Mouse (Mus musculus) left cerebral cortex, adult 18-20 months (tissue): ENCODE results near the gene Gabrb3. TPM values are rescaled to one million over a fixed set of nuclear protein-coding genes. Genes with fewer than 3 reads are reported as not detected.
A peak's percentile ranks its signal among the peaks of the same experiment; 100 is the strongest.

ENCODE experiments used
- DNase-seq, 2 experiments: peaks; one replicate each; pipeline ENCODE4 v3.0.0; 2021 to 2022; ENCODE audit warnings: low spot score in 2 of 2, mixed read lengths in 1 of 2
- total RNA-seq, 2 experiments: library from RNA; stranded (reverse); gene quantifications; 2 replicates each; pipeline ENCODE4 v1.2.3; 2021

Gabrb3 gene
- total RNA-seq, 2 experiments from 2014 or later, result 191 to 203 TPM

DNA sequence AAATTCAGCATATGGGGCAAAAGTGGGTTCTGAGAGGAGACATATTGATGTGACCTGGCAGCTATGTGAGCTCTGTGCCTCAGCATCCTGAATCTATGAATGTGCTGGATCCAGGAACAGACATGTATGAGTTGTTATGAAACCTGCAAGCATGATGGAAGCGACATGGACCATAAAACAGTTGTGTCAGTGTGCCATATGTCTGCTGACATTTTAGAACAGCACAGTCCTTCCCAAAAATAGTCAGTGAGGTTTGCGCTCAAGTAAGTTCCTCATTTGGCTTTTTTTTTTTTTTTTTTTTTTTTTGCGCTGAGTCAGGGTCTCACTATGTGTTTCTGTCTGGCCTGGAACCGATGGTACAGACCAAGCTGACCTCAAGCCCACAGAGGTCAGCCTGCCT, 110.0 kb downstream of the Gabrb3 start:
- DNase-seq, result no peak

DNA sequence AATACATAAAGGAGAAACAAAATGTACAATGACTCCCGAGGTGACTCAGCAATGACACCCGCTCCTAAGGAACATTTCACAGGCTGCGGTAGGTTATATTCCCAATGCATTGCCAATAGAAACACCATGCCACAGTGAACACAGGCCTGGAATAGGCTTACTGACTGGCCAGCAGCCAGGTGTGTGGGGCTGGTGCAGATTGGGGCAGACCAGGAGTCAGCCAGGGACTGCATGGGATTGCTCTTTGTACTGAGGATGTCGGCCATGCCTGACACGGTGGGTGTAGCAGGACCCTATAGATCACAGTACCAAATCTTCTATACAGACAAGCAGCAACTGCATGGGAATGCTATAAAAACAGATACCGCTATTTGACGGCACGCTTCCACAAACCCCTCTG, 110.5 kb downstream of the Gabrb3 start:
- no peak for DNase-seq

DNA sequence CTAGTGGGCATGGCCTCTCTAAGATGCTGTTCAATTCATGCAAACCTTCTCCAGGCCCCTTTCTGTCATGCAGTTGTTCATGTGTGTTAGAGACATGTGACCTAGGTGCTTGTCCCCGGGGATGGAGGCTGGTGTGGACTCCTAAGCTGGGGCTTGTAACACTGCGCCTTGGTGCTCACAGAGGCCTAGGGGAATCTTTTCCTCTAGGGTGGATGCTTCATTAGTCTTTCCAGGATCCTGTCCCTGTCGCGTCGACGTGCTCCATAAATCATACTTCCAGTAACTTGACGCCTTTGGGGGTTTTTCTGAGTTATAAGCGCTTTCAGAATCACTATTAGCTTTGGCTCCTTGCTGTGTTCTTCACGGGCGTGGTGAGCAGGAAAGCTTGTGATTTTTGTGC, 113.2 kb downstream of the Gabrb3 start:
- no peak for DNase-seq

DNA sequence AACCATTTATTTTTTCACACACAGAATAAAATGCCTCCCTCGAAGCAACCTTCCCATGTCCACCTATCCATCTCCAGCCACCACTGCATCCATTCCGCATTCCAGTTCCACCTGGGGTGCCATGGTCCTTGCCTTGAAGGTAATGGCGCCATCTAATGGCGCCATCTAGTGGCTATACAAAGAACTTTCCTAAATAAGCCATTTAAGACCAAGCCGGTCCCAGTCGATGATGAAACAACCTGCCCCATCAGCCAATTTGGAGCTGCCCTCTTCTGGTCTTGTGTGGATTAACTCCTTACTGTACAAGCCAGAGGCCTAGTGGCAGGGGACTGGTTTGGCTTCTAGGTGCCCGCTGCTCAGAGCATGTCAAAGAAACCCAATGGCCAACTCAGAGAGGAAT, 119.1 kb downstream of the Gabrb3 start:
- no peak for DNase-seq

DNA sequence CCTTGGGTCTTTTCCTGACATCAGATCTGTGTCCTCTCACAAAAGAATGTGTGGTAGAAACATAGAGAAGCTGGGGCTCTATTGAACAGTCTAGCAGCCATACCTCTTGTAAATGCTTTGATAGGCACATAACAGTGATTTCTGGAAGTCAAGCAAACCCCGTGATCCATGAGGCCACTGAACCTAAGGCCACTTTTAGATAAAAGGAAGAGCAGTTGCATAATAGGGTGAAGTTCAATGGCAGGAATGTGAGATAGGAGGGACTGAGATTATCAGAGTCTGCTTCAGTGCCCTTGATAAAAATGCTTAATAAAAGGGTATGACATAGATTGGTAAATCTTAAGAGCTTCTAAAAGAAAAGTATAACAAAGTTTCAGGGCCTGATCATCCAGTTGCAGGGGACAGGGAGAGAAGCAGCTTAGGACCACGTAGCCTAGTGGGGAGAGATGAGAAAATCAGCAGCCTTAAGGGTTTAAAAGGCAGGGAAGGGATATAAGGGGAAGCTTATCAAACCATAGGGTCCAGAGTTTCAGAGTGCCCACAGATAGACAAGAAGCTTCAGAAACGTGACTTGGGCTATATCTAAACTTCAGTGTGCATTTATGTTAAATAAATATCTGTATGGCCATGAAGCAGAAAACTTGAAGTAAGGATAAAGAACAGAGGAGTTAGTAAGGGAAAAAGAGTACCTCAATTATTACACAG, 141.4 kb downstream of the Gabrb3 start:
- DNase-seq, result no peak

DNA sequence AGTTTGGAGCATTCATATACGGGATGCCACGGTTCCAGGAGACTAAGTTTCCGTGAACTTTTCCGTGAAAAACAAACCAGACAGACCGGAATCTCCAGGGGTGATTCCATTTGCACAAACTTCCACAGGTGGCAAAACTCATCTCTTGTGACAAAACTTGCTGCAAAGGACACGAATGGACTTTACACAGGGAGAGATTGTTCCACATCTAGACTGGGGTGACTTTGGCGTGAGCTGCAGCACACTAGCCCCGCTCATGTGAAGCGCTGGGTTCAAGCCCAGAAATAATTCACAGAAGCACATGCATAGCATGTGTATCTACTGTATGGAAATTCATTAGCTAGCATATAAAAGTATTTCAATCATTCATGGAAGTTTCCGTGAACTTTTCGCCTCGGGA, 144.9 kb downstream of the Gabrb3 start:
- DNase-seq, result no peak

DNA sequence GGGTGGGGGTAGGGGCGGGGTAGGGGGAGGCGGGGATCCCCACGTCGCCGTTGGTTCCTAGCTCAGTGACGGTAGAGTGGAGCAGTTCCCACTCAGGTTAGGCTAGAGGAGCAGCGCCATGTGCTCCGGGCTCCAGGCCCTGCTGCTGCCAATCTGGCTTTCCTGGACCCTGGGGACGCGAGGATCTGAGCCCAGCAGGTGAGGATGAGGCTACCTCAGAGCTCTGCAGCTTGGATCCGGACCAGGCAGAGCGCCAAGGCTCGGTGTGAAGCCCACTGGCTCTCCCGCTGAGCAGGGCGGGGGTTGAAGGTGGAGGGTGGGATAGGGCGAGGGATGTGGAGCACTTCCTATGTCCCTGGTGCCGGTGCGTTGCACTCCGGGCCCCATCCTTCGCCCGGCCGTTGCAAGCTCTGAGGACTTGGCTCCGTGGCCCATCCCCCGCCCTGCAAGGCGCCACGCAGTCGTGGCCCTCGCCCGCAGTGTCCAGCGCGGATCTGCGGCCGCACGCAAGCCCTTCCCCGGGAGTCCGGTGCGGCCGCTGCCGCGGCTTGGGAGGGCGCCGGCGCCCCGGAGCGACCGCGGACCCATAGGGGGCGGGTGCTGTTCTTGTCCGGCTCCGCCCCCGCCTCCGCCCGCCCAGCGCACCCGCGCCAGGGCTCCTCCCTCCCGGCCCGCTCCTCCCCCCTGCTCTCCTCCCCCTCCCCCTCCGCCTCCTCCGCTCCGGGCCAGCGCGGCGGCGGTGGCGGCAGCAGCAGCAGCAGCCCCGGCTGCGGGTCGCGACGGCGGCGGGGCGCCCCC, 171.2 kb downstream of the Gabrb3 start:
- DNase-seq, result peak; percentile 74 to 84

DNA sequence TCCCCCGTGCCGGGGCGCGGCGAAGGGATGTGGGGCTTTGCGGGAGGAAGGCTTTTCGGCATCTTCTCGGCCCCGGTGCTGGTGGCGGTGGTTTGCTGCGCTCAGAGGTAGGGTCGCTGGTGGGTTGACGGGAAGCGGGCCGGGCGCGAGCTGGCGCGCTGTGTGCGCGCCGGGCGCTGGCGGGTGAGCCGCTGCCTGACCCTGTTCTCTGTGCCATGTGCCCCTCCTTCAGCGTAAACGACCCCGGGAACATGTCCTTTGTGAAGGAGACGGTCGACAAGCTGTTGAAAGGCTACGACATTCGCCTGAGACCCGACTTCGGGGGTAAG, 171.7 kb downstream of the Gabrb3 start:
- no peak for DNase-seq

DNA sequence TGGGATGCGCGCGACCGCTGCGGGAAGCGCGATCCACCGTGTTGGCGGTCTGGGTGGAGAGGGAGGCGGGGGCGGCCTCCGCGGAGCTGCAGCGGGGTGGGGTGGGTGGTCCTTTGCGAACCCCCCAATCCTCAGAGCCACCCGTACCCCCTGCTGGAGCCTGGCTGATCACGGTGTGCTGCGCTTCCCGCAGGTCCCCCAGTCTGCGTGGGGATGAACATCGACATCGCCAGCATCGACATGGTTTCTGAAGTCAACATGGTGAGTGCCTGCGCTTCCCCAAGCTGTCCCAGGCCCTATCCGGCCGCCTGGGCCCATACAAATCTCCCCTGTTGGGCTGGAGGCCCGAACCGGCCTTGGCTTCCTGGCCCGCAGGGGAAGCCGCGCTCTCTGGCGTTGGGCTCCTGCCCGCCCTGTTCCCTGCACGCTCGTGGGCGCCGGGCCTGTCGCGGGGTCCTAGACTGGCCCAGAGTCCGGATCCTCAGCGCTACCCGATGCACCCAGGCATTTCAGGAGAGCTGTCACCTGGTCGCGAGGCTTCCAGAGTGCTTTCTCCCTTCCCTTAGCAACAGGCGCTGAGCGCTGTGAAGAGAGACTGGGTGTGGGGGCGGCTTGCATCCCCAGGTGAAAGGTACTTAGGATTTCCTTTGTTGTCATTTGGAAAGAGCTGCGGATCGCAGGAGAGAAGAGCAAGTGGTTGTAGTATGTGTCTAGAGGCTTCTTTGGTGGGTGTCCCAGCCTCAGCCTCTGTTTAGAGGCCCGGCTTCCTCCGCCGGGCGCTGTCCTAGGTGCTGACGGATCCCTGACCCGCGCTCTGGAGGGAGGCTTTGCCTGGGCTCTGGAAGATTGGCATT, 172.3 kb downstream of the Gabrb3 start:
- DNase-seq, result peak; percentile 32 to 51

DNA sequence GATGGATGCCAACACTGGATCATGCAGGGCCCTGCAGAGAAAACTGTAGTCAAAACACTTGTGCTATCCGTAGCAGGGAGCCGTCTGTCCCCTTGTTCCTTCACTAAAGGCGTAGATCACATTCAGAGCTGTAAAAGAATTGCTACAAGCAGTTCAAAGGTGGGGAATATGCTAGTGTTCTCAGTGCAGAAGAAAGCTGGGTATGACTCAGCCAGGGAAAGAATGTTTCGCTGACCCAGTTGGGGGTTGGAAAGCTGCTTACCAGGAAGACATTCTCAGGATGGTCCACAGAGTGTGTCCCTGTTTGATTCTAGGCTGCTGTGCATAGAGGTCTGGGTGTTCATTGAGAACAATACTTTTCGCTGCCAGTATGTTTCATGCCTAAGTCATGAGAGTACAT, 177.8 kb downstream of the Gabrb3 start:
- DNase-seq, result peak in 1 of 2 experiments; percentile 33

DNA sequence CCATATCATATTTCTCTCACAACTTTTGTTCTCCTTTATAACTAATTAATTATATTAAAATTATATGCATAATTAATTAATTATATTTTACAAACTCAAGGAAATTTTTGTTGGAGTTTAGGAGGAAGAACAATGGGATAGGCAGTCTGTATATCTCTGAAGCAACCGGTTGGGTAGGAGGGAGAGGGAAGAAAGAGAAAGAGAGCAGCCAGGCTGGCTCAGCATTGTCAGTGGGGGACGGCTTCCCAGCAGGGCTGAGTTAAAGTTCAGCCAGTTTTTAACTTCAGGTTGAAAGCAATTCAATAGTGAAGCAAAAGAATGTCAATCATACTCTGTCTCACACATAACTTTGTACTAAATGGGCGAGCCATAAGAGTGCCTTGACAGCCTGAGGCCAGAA, 199.2 kb downstream of the Gabrb3 start:
- no peak for DNase-seq

DNA sequence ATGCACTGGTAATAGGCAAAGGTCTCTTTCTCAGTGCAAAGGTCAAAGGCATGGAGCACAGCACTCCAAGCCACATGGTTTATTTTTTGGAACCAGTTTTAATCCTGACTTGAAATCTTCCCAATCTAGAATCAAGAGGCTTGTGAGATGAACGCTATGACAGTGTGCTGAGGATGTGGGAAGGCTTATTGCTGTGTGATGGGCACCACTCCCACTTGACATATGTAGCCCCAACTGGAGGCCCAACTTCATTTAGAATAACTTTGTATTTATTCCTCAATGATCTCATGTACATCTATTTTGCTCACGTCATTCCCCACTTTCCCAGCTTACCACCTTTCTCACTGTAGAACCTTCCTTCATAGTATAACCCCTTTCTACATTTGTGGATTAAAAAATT, 200.5 kb downstream of the Gabrb3 start:
- no peak for DNase-seq

DNA sequence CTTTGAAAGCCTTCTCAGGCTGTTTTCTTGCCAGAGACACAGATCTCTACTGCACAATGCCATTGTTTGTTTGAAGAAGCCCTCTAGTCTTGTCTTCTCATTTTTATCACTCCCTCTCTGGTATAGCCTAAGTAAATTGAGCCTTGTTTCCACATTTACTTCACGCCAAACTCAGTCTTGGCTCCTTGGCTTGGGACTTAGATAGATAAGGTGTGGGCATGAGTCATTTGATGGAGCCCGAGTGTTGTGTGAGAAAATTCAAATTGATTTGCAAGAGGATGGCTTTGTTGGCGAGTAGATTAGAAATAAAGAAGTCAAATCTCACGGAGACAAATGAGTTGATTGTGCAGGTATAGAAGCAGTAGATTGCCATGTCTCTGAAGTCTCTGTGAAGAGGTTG, 204.2 kb downstream of the Gabrb3 start:
- DNase-seq, result no peak

DNA sequence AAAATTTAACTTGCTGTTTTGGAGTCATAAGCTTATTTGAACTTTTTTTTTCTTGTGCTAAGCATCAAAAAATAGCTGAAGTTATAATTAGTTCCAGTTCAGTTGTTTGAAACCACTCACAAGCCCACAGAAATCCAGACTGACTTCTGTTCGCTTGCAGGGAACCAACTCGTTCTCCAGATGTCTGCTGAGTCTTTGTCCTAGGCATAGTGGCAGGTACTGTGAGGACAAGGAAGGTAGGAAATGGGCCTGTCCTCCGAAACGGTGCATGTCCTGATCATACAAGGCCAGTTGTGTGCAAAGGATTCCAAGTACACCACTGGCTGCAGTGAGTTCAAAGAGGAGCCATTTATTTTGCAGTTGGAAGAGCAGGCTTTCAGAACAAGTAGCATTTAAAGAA, 215.5 kb downstream of the Gabrb3 start:
- DNase-seq, result no peak

DNA sequence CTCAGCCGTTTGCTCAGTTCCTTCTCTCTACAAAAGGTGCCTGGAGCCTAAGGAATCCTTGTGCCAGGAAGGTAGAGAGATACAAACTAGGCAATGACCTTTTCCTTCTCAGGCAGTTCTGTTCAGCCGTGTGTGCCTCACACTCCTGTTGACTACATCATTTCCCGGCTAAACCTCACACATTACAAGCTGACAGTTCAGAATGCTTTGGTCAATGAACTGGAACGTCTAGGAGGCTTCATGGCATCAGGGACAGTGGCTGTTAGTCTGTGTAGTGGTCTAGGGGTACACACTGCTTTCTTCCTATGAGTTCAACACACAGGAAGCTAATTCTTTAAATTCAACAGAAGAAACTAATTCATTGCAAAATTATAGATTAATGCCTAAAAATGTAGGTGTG, 216.2 kb downstream of the Gabrb3 start:
- DNase-seq, result no peak

DNA sequence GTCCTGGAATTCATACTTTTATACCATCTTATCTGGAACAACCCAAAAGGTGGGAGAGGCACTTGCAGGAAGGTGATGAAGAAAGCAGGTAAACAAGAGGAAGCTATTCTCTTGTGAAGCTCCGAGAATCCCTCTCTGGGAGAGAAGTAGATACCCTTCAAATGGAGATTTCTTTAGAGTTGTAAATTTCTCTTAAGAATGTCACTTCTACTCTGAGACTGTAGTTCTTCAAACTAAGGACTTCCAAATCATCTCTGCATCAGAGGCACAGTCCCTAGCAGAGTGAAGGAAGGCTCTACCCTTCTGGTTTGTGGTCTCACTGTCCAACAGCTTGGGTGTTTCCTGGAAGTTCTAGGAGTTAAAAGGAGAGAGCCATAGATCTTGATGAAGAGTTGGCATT, 221.3 kb downstream of the Gabrb3 start:
- DNase-seq, result no peak

DNA sequence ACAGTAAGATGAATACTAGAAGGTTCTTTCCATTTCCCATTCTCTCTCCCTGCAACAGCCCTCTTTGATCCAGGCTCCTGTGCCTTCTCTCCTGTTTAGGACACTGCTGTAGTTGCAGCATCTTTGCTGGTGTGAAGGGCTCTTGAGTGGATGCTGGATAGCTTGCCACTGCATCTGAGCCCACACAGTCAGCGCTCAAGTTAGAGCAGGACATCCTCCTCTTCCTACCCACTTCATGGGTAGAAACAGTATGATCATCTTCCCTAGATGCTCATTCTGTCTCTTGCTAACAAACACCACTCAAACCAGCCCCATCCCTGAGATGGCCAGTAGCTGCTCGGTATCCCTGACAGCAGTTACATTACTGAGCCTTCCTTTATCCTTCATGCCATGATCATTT, 227.9 kb downstream of the Gabrb3 start:
- DNase-seq, result peak in 1 of 2 experiments; percentile 23

DNA sequence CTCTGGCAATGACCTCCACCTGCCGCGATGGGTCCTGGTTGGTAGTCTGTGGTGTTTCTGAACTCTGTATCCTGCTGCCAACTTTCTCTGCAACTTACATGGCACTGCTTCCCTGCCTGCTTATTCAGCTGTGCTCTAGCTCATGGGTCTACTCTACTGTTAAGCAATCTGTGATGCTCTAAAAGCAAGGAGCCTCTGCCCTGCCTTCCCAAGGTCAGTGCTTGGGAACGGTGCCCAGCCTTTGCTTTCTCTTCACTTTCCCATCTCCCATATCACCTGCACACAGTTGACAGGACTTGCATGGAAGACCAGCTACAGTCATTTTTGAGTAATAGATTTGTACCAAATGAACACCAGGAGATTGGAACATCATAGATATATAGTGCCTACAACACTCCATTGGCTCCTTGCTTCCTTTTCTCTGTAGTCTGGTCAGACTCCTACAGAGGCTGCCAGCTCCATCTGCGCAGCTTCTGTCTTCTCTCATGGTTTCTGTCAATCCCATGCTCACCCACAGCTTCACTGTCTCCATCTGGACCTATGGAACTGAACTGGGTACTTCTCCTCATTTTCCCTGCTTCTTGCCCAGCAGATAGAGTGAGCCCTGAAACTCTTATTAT, 228.8 kb downstream of the Gabrb3 start:
- peak; percentile 36 to 53 for DNase-seq

DNA sequence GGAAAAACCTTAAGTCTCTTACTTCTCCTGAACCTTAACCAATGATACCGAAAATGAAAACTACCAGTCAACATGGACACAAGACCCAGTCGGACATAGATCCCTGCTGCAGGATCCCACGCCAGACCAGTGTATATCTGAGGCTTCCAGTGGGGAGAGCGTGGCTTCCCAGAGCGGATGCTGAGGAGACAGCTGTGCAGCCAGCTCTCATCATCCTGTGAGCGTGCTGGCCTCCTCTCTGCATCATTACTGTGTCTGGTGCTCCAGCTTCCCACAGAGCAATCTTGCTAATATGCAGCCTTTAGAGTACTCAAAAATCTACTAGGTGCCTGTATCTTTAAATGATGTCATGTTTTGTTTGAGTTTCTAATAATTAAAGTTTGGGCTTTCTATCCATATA, 257.9 kb downstream of the Gabrb3 start:
- no peak for DNase-seq

DNA sequence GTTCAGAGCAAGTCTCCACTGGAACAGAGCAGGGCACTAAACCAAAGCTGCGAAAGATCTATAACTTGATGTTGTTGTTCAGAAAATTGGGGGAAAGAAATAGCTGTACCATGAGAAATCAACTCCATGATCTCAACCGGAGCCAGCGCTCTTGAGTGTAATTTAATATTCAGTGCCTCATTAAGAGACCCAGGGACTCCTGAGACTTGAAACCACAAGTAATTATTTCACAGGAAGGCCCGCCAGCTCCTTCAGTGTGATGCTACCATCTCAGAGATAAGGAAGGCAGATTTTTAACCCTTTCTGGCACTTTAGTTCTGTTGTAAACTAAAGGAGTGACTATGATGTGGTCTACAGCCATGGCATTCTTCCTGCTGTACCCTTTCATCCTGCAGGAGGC, 270.3 kb downstream of the Gabrb3 start:
- DNase-seq, result no peak

DNA sequence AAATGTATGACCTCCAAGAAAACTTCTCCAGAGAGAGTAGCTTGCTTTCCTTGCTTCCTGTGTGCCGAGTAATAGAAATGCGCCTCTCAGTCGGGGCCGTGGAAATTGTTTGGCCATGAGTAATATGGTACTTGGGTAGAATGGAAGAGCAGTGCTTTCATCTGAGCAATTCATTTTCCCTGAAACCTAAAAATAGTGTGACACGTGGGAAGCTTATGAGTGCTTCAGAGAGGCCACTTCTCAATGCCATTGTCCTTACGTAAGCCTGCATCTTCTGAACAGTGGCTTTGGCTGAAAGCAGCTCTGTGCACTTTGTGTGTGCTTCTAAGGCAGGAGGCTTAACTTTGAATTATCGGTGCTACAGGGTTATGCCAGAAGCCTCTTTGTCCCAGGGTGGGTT, 280.9 kb downstream of the Gabrb3 start:
- peak in 1 of 2 experiments; percentile 19 for DNase-seq

DNA sequence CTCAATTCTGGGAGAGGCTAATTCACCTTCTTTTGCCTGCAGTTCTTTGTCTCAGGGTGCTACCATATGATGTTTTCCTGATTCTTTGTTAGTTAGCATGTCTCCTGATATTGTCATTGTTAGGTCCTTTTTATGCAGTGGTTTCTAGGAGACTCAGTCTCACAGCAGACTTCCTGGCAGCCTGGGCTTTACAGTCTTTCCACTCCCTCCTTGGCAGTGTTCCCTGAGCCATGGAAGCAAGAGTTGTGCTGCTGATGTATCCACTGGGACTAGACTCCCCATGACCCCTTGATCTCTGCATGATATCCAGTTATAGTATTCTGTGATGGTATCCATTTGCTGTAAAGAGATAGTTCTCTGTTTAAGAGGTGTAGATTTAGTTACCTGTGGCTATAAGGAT, 281.6 kb downstream of the Gabrb3 start:
- DNase-seq, result no peak
